Mouse (Mus musculus) midbrain, embryonic 11.5 days (tissue): ENCODE data around the gene Skint3. TPM values are rescaled to one million over a fixed set of nuclear protein-coding genes. Genes with fewer than 3 reads are reported as not detected.

Experiments used
- polyA plus RNA-seq: library from polyadenylated mRNA; unstranded; fragments of >200 nt; fragmentation: Nextera tagmentation; extraction: Ambion mirVana; gene quantifications from 2 replicates; pipeline ENCODE4 v1.2.1, GENCODE M21; 2014

Gene Skint3
- polyA plus RNA-seq, 1 experiment from 2014 or later, result not detected

Other genes with a start within 250 kb of the Skint3 start
- gene Skint1, start 226.0 kb upstream of the Skint3 start, polyA plus RNA-seq, result not detected in 2 replicates
- not detected in 2 replicates for gene Skint4, start 160.2 kb upstream of the Skint3 start, polyA plus RNA-seq
- gene Skint9, start 201.7 kb downstream of the Skint3 start, polyA plus RNA-seq, result not detected in 2 replicates